Mouse (Mus musculus) myocyte (in vitro differentiated cells): ENCODE data around the gene Cenpu. TPM values are rescaled to one million over a fixed set of nuclear protein-coding genes. Genes with fewer than 3 reads are reported as not detected.
A peak's percentile ranks its signal among the peaks of the same experiment; 100 is the strongest.

ENCODE experiments used
- H3K27me3 ChIP-seq: one replicate; pipeline ENCODE4 v1.6.1; 2011; ENCODE audit not compliant: control insufficient read depth, insufficient read depth, insufficient read length
- H3K36me3 ChIP-seq: one replicate; pipeline ENCODE4 v1.6.1; 2011; ENCODE audit not compliant: control insufficient read depth, insufficient read depth
- H3K4me2 ChIP-seq: one replicate; pipeline ENCODE4 v1.6.1; 2011; ENCODE audit warnings: low read depth, control low read depth
- H3K4me3 ChIP-seq: one replicate; pipeline ENCODE4 v1.5.1; 2011; ENCODE audit warnings: mild to moderate bottlenecking, control low read depth, moderate library complexity
- H3K79me2 ChIP-seq: one replicate; pipeline ENCODE4 v1.6.1; 2011; ENCODE audit not compliant: control insufficient read depth, insufficient read depth
- H3ac ChIP-seq: one replicate; pipeline ENCODE4 v1.6.1; 2011; ENCODE audit not compliant: control insufficient read depth, insufficient read length
- CEBPB ChIP-seq: IDR thresholded peaks from 2 replicates; pipeline ENCODE4 v1.6.1; 2011; ENCODE audit warnings: mild to moderate bottlenecking, moderate library complexity; ENCODE audit not compliant: poor library complexity, insufficient read depth, severe bottlenecking
- E2F4 ChIP-seq: IDR thresholded peaks from one replicate; pipeline ENCODE4 v1.6.1; 2011; ENCODE audit warnings: mild to moderate bottlenecking, control low read depth, moderate library complexity; ENCODE audit not compliant: insufficient read depth
- MAX ChIP-seq: IDR thresholded peaks from one replicate; pipeline ENCODE4 v1.6.1; 2011; ENCODE audit warnings: low read depth, mild to moderate bottlenecking, control low read depth
- MYOD1 ChIP-seq, 3 experiments: IDR thresholded peaks; one replicate each; pipeline ENCODE4 v1.6.1; 2011; ENCODE audit warnings: control low read depth in 2 of 3, low read depth in 2 of 3, mild to moderate bottlenecking in 2 of 3, moderate library complexity in 1 of 3; ENCODE audit not compliant: insufficient read length in 2 of 3, control insufficient read depth in 1 of 3
- MYOG ChIP-seq, 3 experiments: IDR thresholded peaks; one replicate each; pipeline ENCODE4 v1.6.1; 2011; ENCODE audit warnings: control low read depth in 2 of 3, low read depth in 2 of 3, mild to moderate bottlenecking in 2 of 3; ENCODE audit not compliant: insufficient read length in 2 of 3, control insufficient read depth in 1 of 3, insufficient read depth in 1 of 3
- POLR2A ChIP-seq: IDR thresholded peaks from one replicate; pipeline ENCODE4 v1.6.1; 2011; ENCODE audit warnings: low read depth, mild to moderate bottlenecking, control low read depth, moderate library complexity; ENCODE audit not compliant: insufficient read length
- POLR2AphosphoS2 ChIP-seq: IDR thresholded peaks from one replicate; pipeline ENCODE4 v1.6.1; 2011; ENCODE audit warnings: low read depth, control low read depth; ENCODE audit not compliant: insufficient read length
- REST ChIP-seq: IDR thresholded peaks from one replicate; pipeline ENCODE4 v1.6.1; 2011; ENCODE audit warnings: mild to moderate bottlenecking, control low read depth, moderate library complexity; ENCODE audit not compliant: insufficient read depth, insufficient read length
- SRF ChIP-seq: IDR thresholded peaks from one replicate; pipeline ENCODE4 v1.6.1; 2011; ENCODE audit warnings: low read depth; ENCODE audit not compliant: control insufficient read depth, insufficient read length
- TCF12 ChIP-seq: IDR thresholded peaks from one replicate; pipeline ENCODE4 v1.6.1; 2011; ENCODE audit warnings: mild to moderate bottlenecking, control low read depth; ENCODE audit not compliant: poor library complexity, insufficient read depth, severe bottlenecking
- TCF3 ChIP-seq: IDR thresholded peaks from one replicate; pipeline ENCODE4 v1.6.1; 2011; ENCODE audit warnings: low read depth, control low read depth; ENCODE audit not compliant: insufficient read length
- USF1 ChIP-seq: IDR thresholded peaks from one replicate; pipeline ENCODE4 v1.6.1; 2011; ENCODE audit warnings: low read depth, mild to moderate bottlenecking, control low read depth, moderate library complexity
- polyA plus RNA-seq: library from polyadenylated mRNA; unstranded; fragments of >200 nt; fragmentation: generic; extraction: Trizol; gene quantifications from one replicate; pipeline ENCODE4 v1.2.1, GENCODE M21; 2012; ENCODE audit warnings: missing spikeins

Cenpu gene
- polyA plus RNA-seq, 1 experiment = 2.0 TPM

- H3K4me2 ChIP-seq = no peak overlapping the region
- H3K4me3 ChIP-seq = no peak overlapping the region
- no peaks in the 10 kb centered on the region for H3K79me2 ChIP-seq
- H3K36me3 ChIP-seq = no peaks in the 10 kb centered on the region
- no peak overlapping the region for H3ac ChIP-seq
- no peak for TF ChIP-seq E2F4
- peak in 2 of 3 experiments; percentile 18 to 36 for TF ChIP-seq MYOD1 (IDR thresholded peaks at IDR 0.05; ENCODE audit: control insufficient read depth in 1 of 3, insufficient read length in 2 of 3, low read depth in 2 of 3)
- no peak for TF ChIP-seq REST
- no peaks in the 10 kb centered on the region for H3K27me3 ChIP-seq
Measured at GRCm38 (mm10) chr8:46508488-46509395, 43.1 kb upstream of the Cenpu start.

- Histone ChIP-seq H3K4me3 (no peak overlapping the region), H3K4me2 (no peak overlapping the region), H3K36me3 (no peaks in the 10 kb centered on the region), H3K79me2 (no peaks in the 10 kb centered on the region), H3ac (no peak overlapping the region), H3K27me3 (no peaks in the 10 kb centered on the region)
- TF ChIP-seq POLR2AphosphoS2 (no peak), MYOG (IDR thresholded peaks at IDR 0.05; ENCODE audit: control insufficient read depth in 1 of 3, insufficient read depth in 1 of 3, insufficient read length in 2 of 3, low read depth in 2 of 3) (no peak), CEBPB (no peak), TCF3 (no peak), E2F4 (no peak), REST (no peak), SRF (no peak), USF1 (no peak), TCF12 (no peak), POLR2A (no peak), MYOD1 (IDR thresholded peaks at IDR 0.05; ENCODE audit: control insufficient read depth in 1 of 3, insufficient read length in 2 of 3, low read depth in 2 of 3) (no peak), MAX (no peak)
Measured at GRCm38 (mm10) chr8:46509474-46509873, 42.4 kb upstream of the Cenpu start.

GRCm38 (mm10) chr8:46511336-46511735 is 40.5 kb upstream of the Cenpu start:
- TF ChIP-seq TCF3 = no peak
- no peak for TF ChIP-seq USF1
- TF ChIP-seq REST = no peak
- no peak for TF ChIP-seq POLR2AphosphoS2
- TF ChIP-seq CEBPB = no peak
- TF ChIP-seq TCF12 = no peak
- TF ChIP-seq SRF = no peak
- TF ChIP-seq MYOG (IDR thresholded peaks at IDR 0.05; ENCODE audit: control insufficient read depth in 1 of 3, insufficient read depth in 1 of 3, insufficient read length in 2 of 3, low read depth in 2 of 3) = no peak
- TF ChIP-seq MYOD1 (IDR thresholded peaks at IDR 0.05; ENCODE audit: control insufficient read depth in 1 of 3, insufficient read length in 2 of 3, low read depth in 2 of 3) = no peak
- no peak overlapping the region for H3K4me2 ChIP-seq
- H3K27me3 ChIP-seq = no peaks in the 10 kb centered on the region
- H3ac ChIP-seq = no peak overlapping the region
- H3K4me3 ChIP-seq = no peak overlapping the region
- no peaks in the 10 kb centered on the region for H3K36me3 ChIP-seq
- no peaks in the 10 kb centered on the region for H3K79me2 ChIP-seq

- TF ChIP-seq CEBPB (no peak), E2F4 (no peak), TCF12 (peak; percentile 81), USF1 (no peak), SRF (no peak), MYOG (IDR thresholded peaks at IDR 0.05; ENCODE audit: control insufficient read depth in 1 of 3, insufficient read depth in 1 of 3, insufficient read length in 2 of 3, low read depth in 2 of 3) (peak; percentile 83 to 98 (median 89)), POLR2A (no peak), POLR2AphosphoS2 (no peak), MYOD1 (IDR thresholded peaks at IDR 0.05; ENCODE audit: control insufficient read depth in 1 of 3, insufficient read length in 2 of 3, low read depth in 2 of 3) (peak; percentile 88 to 99 (median 96)), TCF3 (peak; percentile 72), MAX (no peak), REST (no peak)
- H3K36me3 ChIP-seq = no peaks in the 10 kb centered on the region
- no peaks in the 10 kb centered on the region for H3K79me2 ChIP-seq
- no peak overlapping the region for H3ac ChIP-seq
- H3K4me2 ChIP-seq = peak overlapping the region; percentile 53
- H3K27me3 ChIP-seq = no peaks in the 10 kb centered on the region
- H3K4me3 ChIP-seq = no peak overlapping the region
Measured at GRCm38 (mm10) chr8:46512538-46512937, 39.3 kb upstream of the Cenpu start.

GRCm38 (mm10) chr8:46514027-46514426 is 37.8 kb upstream of the Cenpu start:
- no peaks in the 10 kb centered on the region for H3K27me3 ChIP-seq

More at GRCm38 (mm10) chr8:46514027-46514426, 37.8 kb upstream of the Cenpu start:
- Histone ChIP-seq H3K4me2 (no peak overlapping the region), H3ac (no peak overlapping the region), H3K4me3 (no peak overlapping the region), H3K79me2 (no peaks in the 10 kb centered on the region), H3K36me3 (no peaks in the 10 kb centered on the region)
- TF ChIP-seq POLR2A = no peak
- TF ChIP-seq MAX = no peak
- TF ChIP-seq POLR2AphosphoS2 = no peak
- no peak for TF ChIP-seq USF1
- TF ChIP-seq TCF3 = no peak
- TF ChIP-seq REST = no peak
- no peak for TF ChIP-seq SRF
- no peak for TF ChIP-seq MYOD1 (IDR thresholded peaks at IDR 0.05; ENCODE audit: control insufficient read depth in 1 of 3, insufficient read length in 2 of 3, low read depth in 2 of 3)
- no peak for TF ChIP-seq E2F4
- no peak for TF ChIP-seq MYOG (IDR thresholded peaks at IDR 0.05; ENCODE audit: control insufficient read depth in 1 of 3, insufficient read depth in 1 of 3, insufficient read length in 2 of 3, low read depth in 2 of 3)
- TF ChIP-seq CEBPB = no peak
- no peak for TF ChIP-seq TCF12
